Mouse (Mus musculus) MEL (cell line): ENCODE measurements around the gene Mta3. TPM values are rescaled to one million over a fixed set of nuclear protein-coding genes. Genes with fewer than 3 reads are reported as not detected.

Experiments used
- DNase-seq: peaks from one replicate; pipeline ENCODE4 v3.0.0; 2011; ENCODE audit warnings: low read depth, low spot score
- H3K27ac ChIP-seq: 2 replicates; pipeline ENCODE4 v1.5.1; 2012; ENCODE audit warnings: low read depth, mild to moderate bottlenecking, control low read depth, low read length, moderate library complexity; ENCODE audit not compliant: control insufficient read depth
- H3K27me3 ChIP-seq, 2 experiments: fragments of 150-350 bp in 1 of 2; sonication (generic) in 1 of 2; 2 replicates each; pipeline ENCODE4 v1.6.1; 2012; ENCODE audit warnings: low read length in 2 of 2, mild to moderate bottlenecking in 2 of 2, improper control_type of control experiment in 1 of 2, moderate library complexity in 1 of 2; ENCODE audit not compliant: insufficient read depth in 2 of 2, control insufficient read depth in 1 of 2
- H3K36me3 ChIP-seq, 2 experiments: 2 replicates each; pipeline ENCODE4 v1.6.1; 2012 to 2014; ENCODE audit warnings: low read length in 2 of 2, improper control_type of control experiment in 1 of 2, inconsistent platforms in 1 of 2, mild to moderate bottlenecking in 1 of 2; ENCODE audit not compliant: insufficient read depth in 2 of 2, control insufficient read depth in 1 of 2
- H3K4me1 ChIP-seq, 2 experiments: fragments of 150-350 bp in 1 of 2; sonication (generic) in 1 of 2; 2 replicates each; pipeline ENCODE4 v1.6.1; 2012; ENCODE audit warnings: low read length in 2 of 2, improper control_type of control experiment in 1 of 2, mild to moderate bottlenecking in 1 of 2; ENCODE audit not compliant: insufficient read depth in 2 of 2, control insufficient read depth in 1 of 2
- H3K4me3 ChIP-seq, 2 experiments: fragments of 150-350 bp in 1 of 2; sonication (generic) in 1 of 2; 2 replicates each; pipeline ENCODE4 v1.5.1; 2012; ENCODE audit warnings: low read depth in 2 of 2, low read length in 2 of 2, mild to moderate bottlenecking in 2 of 2, moderate library complexity in 2 of 2, control low read depth in 1 of 2, improper control_type of control experiment in 1 of 2; ENCODE audit not compliant: control insufficient read depth in 1 of 2, insufficient read depth in 1 of 2
- H3K79me2 ChIP-seq: 2 replicates; pipeline ENCODE4 v1.6.1; 2012; ENCODE audit warnings: mild to moderate bottlenecking, low read length, moderate library complexity; ENCODE audit not compliant: control insufficient read depth, poor library complexity, insufficient read depth
- H3K9ac ChIP-seq: 2 replicates; pipeline ENCODE4 v1.6.1; 2012; ENCODE audit warnings: low read depth, mild to moderate bottlenecking, control low read depth, low read length, moderate library complexity; ENCODE audit not compliant: control insufficient read depth, poor library complexity, severe bottlenecking
- H3K9me3 ChIP-seq: fragments of 150-350 bp; sonication (generic); replicated peaks from 2 replicates; pipeline ENCODE4 v1.6.1; 2012; ENCODE audit warnings: mild to moderate bottlenecking, low read length, improper control_type of control experiment, moderate library complexity; ENCODE audit not compliant: insufficient read depth
- CHD1 ChIP-seq: IDR thresholded peaks from 2 replicates; pipeline ENCODE4 v1.6.1; 2012; ENCODE audit warnings: low read depth, mild to moderate bottlenecking, inconsistent platforms, low read length, improper control_type of control experiment
- ETS1 ChIP-seq: IDR thresholded peaks from 2 replicates; pipeline ENCODE4 v1.6.1; 2012; ENCODE audit warnings: low read depth, mild to moderate bottlenecking, inconsistent platforms, low read length, improper control_type of control experiment, moderate library complexity
- GABPA ChIP-seq: IDR thresholded peaks from 2 replicates; pipeline ENCODE4 v1.6.1; 2012; ENCODE audit warnings: low read depth, mild to moderate bottlenecking, inconsistent platforms, low read length, improper control_type of control experiment, moderate library complexity
- HCFC1 ChIP-seq: IDR thresholded peaks from 2 replicates; pipeline ENCODE4 v1.6.1; 2012; ENCODE audit warnings: low read depth, mild to moderate bottlenecking, inconsistent platforms, low read length, improper control_type of control experiment, moderate library complexity
- MAZ ChIP-seq: IDR thresholded peaks from 2 replicates; pipeline ENCODE4 v1.6.1; 2012; ENCODE audit warnings: low read depth, mild to moderate bottlenecking, inconsistent platforms, low read length, improper control_type of control experiment
- MYB ChIP-seq: IDR thresholded peaks from 2 replicates; pipeline ENCODE4 v1.6.1; 2011; ENCODE audit warnings: mild to moderate bottlenecking, low read depth, low read length, improper control_type of control experiment
- MYC ChIP-seq: IDR thresholded peaks from 2 replicates; pipeline ENCODE4 v1.6.1; 2011; ENCODE audit warnings: low read depth, mild to moderate bottlenecking, low read length, improper control_type of control experiment, moderate library complexity
- NELFE ChIP-seq: IDR thresholded peaks from 2 replicates; pipeline ENCODE4 v1.6.1; 2011; ENCODE audit warnings: low read depth, low read length, improper control_type of control experiment
- NRF1 ChIP-seq: IDR thresholded peaks from 2 replicates; pipeline ENCODE4 v1.6.1; 2014; ENCODE audit warnings: low read depth, mild to moderate bottlenecking, inconsistent platforms, low read length, improper control_type of control experiment, moderate library complexity; ENCODE audit not compliant: poor library complexity, insufficient read depth, severe bottlenecking
- POLR2A ChIP-seq, 2 experiments: IDR thresholded peaks; 2 replicates each; pipeline ENCODE4 v1.6.1; 2011 to 2012; ENCODE audit warnings: low read length in 2 of 2, mild to moderate bottlenecking in 2 of 2, control low read depth in 1 of 2, improper control_type of control experiment in 1 of 2, low read depth in 1 of 2, moderate library complexity in 1 of 2; ENCODE audit not compliant: control insufficient read depth in 1 of 2, insufficient read depth in 1 of 2, poor library complexity in 1 of 2
- POLR2AphosphoS2 ChIP-seq: IDR thresholded peaks from 2 replicates; pipeline ENCODE4 v1.6.1; 2011; ENCODE audit warnings: low read length, improper control_type of control experiment
- POLR2AphosphoS5 ChIP-seq: IDR thresholded peaks from 2 replicates; pipeline ENCODE4 v1.6.1; 2012; ENCODE audit warnings: low read depth, borderline replicate concordance, mild to moderate bottlenecking, inconsistent platforms, low read length, moderate library complexity, mixed read lengths
- RAD21 ChIP-seq: IDR thresholded peaks from 2 replicates; pipeline ENCODE4 v1.6.1; 2011; ENCODE audit warnings: mild to moderate bottlenecking, low read depth, low read length, improper control_type of control experiment
- RCOR1 ChIP-seq: IDR thresholded peaks from 2 replicates; pipeline ENCODE4 v1.6.1; 2012; ENCODE audit warnings: low read depth, mild to moderate bottlenecking, inconsistent platforms, low read length, improper control_type of control experiment
- SIN3A ChIP-seq: IDR thresholded peaks from 2 replicates; pipeline ENCODE4 v1.6.1; 2012; ENCODE audit warnings: low read length, improper control_type of control experiment, inconsistent platforms
- SMC3 ChIP-seq: IDR thresholded peaks from 2 replicates; pipeline ENCODE4 v1.6.1; 2011; ENCODE audit warnings: low read depth, low read length, improper control_type of control experiment
- USF1 ChIP-seq: IDR thresholded peaks from 2 replicates; pipeline ENCODE4 v1.6.1; 2014; ENCODE audit warnings: low read depth, mild to moderate bottlenecking, inconsistent platforms, low read length, improper control_type of control experiment, moderate library complexity
- ZKSCAN1 ChIP-seq: IDR thresholded peaks from 2 replicates; pipeline ENCODE4 v1.6.1; 2012; ENCODE audit warnings: low read depth, mild to moderate bottlenecking, inconsistent platforms, low read length, improper control_type of control experiment, moderate library complexity
- ZMIZ1 ChIP-seq: IDR thresholded peaks from 2 replicates; pipeline ENCODE4 v1.6.1; 2012; ENCODE audit warnings: low read depth, mild to moderate bottlenecking, inconsistent platforms, low read length, improper control_type of control experiment, moderate library complexity
- ZNF384 ChIP-seq: IDR thresholded peaks from 2 replicates; pipeline ENCODE4 v1.6.1; 2012; ENCODE audit warnings: low read depth, mild to moderate bottlenecking, inconsistent platforms, low read length, improper control_type of control experiment
- polyA plus RNA-seq, 2 experiments: library from polyadenylated mRNA; stranded (reverse) in 1 of 2; unstranded in 1 of 2; fragments of >175 nt in 1 of 2; fragments of >200 nt in 1 of 2; gene quantifications; 2 replicates each; pipeline versions ENCODE4 v1.2.1 to v1.2.4; 2012; ENCODE audit warnings: low replicate concordance in 2 of 2, low read depth in 1 of 2; ENCODE audit not compliant: insufficient read length in 2 of 2, insufficient read depth in 1 of 2, missing spikeins in 1 of 2
- total RNA-seq: library from RNA; depleted of rRNA; stranded (reverse); fragments of 300-350 nt; gene quantifications from 2 replicates; pipeline ENCODE4 v1.2.3, GENCODE M21; 2012

Mta3 gene
- total and polyA plus RNA-seq, 3 experiments: 28.8 to 58.2 TPM; not detected in 1

DNA sequence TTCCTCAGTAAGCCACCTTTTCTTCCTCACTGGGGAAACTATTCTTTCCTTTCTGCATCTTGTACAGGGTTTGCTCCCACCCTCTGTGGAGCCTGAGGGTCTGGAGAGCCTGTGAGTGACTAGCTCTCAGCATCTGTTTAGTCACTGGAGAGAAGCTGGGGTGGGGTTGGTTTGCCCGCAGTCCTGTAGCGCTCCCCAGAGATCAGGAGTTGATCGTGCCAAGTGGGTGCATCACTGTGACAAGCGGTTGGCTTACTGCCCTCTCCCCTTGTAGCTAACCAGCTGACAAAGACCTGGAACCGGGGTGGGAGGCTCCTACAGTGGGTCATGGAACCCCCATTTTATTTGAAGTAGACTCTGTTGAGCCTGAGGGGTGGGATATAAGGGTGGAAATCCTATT, 114.7 kb downstream of the Mta3 start:
- Histone ChIP-seq H3K27ac (no peak overlapping the region), H3K9me3 (no peaks in the 10 kb centered on the region), H3K79me2 (no peaks in the 10 kb centered on the region), H3K4me1 (no peaks in the 10 kb centered on the region), H3K9ac (no peak overlapping the region), H3K27me3 (no peaks in the 10 kb centered on the region), H3K36me3 (no peaks in the 10 kb centered on the region), H3K4me3 (no peak overlapping the region)
- no peak for TF ChIP-seq MYC
- TF ChIP-seq HCFC1: no peak
- no peak for TF ChIP-seq SIN3A
- TF ChIP-seq RCOR1: no peak
- TF ChIP-seq NELFE: no peak
- TF ChIP-seq POLR2A (IDR thresholded peaks at IDR 0.05; ENCODE audit: control insufficient read depth in 1 of 2, insufficient read depth in 1 of 2, low read depth in 1 of 2, low read length in 2 of 2, poor library complexity in 1 of 2): no peak
- TF ChIP-seq MAZ: no peak
- no peak for TF ChIP-seq POLR2AphosphoS5
- TF ChIP-seq SMC3: no peak
- TF ChIP-seq MYB: no peak
- TF ChIP-seq USF1: no peak
- no peak for TF ChIP-seq CHD1
- no peak for DNase-seq

DNA sequence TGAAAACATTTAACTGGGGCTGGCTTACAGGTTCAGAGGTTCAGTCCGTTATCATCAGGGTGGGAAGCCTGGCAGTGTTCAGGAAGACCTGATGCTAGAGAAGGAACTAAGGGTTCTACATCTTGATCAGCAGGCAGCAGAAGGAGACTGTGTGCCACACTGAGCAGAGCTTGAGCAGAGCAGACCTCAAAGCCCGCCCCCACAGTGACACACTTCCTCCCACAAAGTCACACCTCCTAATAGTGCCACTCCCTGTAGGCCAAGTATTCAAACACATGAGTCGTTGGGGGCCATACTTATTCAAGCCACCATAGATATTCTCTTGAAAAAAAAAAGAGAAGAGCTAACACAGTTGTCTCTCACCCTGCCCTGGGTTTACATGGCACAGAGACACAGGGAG, 115.9 kb downstream of the Mta3 start:
- Histone ChIP-seq H3K4me3 (no peak overlapping the region), H3K4me1 (no peaks in the 10 kb centered on the region), H3K27me3 (no peaks in the 10 kb centered on the region), H3K27ac (no peak overlapping the region), H3K9ac (no peak overlapping the region), H3K9me3 (no peaks in the 10 kb centered on the region), H3K79me2 (no peaks in the 10 kb centered on the region), H3K36me3 (no peaks in the 10 kb centered on the region)
- DNase-seq: peak; percentile 50
- no peak for TF ChIP-seq NRF1
- no peak for TF ChIP-seq GABPA
- TF ChIP-seq POLR2AphosphoS2: no peak
- no peak for TF ChIP-seq MYB
- no peak for TF ChIP-seq SMC3
- no peak for TF ChIP-seq ZKSCAN1
- no peak for TF ChIP-seq ZMIZ1
- no peak for TF ChIP-seq ETS1
- TF ChIP-seq ZNF384: no peak
- no peak for TF ChIP-seq RAD21
- no peak for TF ChIP-seq MYC
